ENCODE assay signal across 14 mouse cellular contexts in genomic region chr4:134928464-134928836, GRCm38 (mm10).
"Had no signal": no experiment of that assay in that cellular context is flagged by ENCODE, and none has a peak within 500 bp of the region (broad histone marks: within the 10 kb centered on the region; RNA-seq: fewer than 3 reads in every experiment).

No protein-coding gene starts in this region.

- DNase-seq: kidney, adult 18-20 months; kidney, postnatal 10 days; kidney, postnatal 4 days; lung, adult 18-20 months; retina, postnatal 1 day; right cerebral cortex, postnatal 4 days; thymus, adult 2 months; thymus, postnatal 36 days had no signal

- ATAC-seq: midbrain, embryonic 16.5 days had no signal

- H3K9me3 ChIP-seq: limb, embryonic 10.5 days; midbrain, embryonic 12.5 days; neural tube, embryonic 15.5 days; stomach, embryonic 15.5 days had no signal

- H3K4me2 ChIP-seq: midbrain, embryonic 12.5 days; neural tube, embryonic 15.5 days; stomach, embryonic 15.5 days had no signal

- H3K27ac ChIP-seq: left cerebral cortex, adult 2 months; limb, embryonic 10.5 days; midbrain, embryonic 12.5 days; neural tube, embryonic 15.5 days; stomach, embryonic 15.5 days had no signal

- H3K4me3 ChIP-seq: left cerebral cortex, adult 2 months; limb, embryonic 10.5 days; midbrain, embryonic 12.5 days; neural tube, embryonic 15.5 days; stomach, embryonic 15.5 days had no signal

- H3K9ac ChIP-seq: midbrain, embryonic 12.5 days; neural tube, embryonic 15.5 days; stomach, embryonic 15.5 days had no signal

- H3K27me3 ChIP-seq: midbrain, embryonic 12.5 days; neural tube, embryonic 15.5 days; stomach, embryonic 15.5 days had no signal
